Mouse (Mus musculus) limb, embryonic 13.5 days (tissue): ENCODE data around the gene Phc1. TPM values are rescaled to one million over a fixed set of nuclear protein-coding genes. Genes with fewer than 3 reads are reported as not detected.
"Not testable (repeated sequence)": the region's sequence is repeated elsewhere in the genome, so short reads cannot be mapped to it uniquely, and the experiment has no call there.

Source experiments
- ATAC-seq: fragments of 200-750 bp; cut with Nextera tagmentation; 2 replicates; pipeline ENCODE4 v1.8.0; 2017; ENCODE audit warnings: low read depth, moderate number of reproducible peaks, moderate TSS enrichment; ENCODE audit not compliant: low FRiP score
- H3K27ac ChIP-seq: fragments of 300-500 bp; sonication (generic); 2 replicates; pipeline ENCODE4 v1.5.1; 2015; ENCODE audit warnings: inconsistent platforms, mild to moderate bottlenecking, moderate library complexity
- H3K27me3 ChIP-seq: fragments of 300-500 bp; sonication (generic); 2 replicates; pipeline ENCODE4 v1.6.1; 2015; ENCODE audit warnings: mild to moderate bottlenecking, inconsistent platforms
- H3K36me3 ChIP-seq: fragments of 300-500 bp; sonication (generic); 2 replicates; pipeline ENCODE4 v1.6.1; 2015; ENCODE audit warnings: inconsistent platforms, mild to moderate bottlenecking, moderate library complexity
- H3K4me1 ChIP-seq: fragments of 300-500 bp; sonication (generic); 2 replicates; pipeline ENCODE4 v1.6.1; 2015; ENCODE audit warnings: inconsistent platforms
- H3K4me2 ChIP-seq: fragments of 300-500 bp; sonication (generic); replicated peaks from 2 replicates; pipeline ENCODE4 v1.6.1; 2015; ENCODE audit warnings: inconsistent platforms, mild to moderate bottlenecking, moderate library complexity
- H3K4me3 ChIP-seq: fragments of 300-500 bp; sonication (generic); 2 replicates; pipeline ENCODE4 v1.5.1; 2015; ENCODE audit warnings: moderate library complexity, mild to moderate bottlenecking, inconsistent platforms
- H3K9ac ChIP-seq: fragments of 300-500 bp; sonication (generic); 2 replicates; pipeline ENCODE4 v1.6.1; 2015; ENCODE audit warnings: mild to moderate bottlenecking, inconsistent platforms
- H3K9me3 ChIP-seq: fragments of 300-500 bp; sonication (generic); 2 replicates; pipeline ENCODE4 v1.6.1; 2016; ENCODE audit warnings: inconsistent platforms
- WGBS: fragments of 180-500 bp; shearing (Covaris S2); methylation state at CpG from one replicate; pipeline ENCODE4 v1.1.7; 2015; 5-methylcytosine and 5-hydroxymethylcytosine counted together
- polyA plus RNA-seq: library from polyadenylated mRNA; unstranded; fragments of >200 nt; fragmentation: Nextera tagmentation; extraction: Ambion mirVana; gene quantifications from 2 replicates; pipeline ENCODE4 v1.2.1, GENCODE M21; 2015

The Phc1 gene
- polyA plus RNA-seq, 1 experiment from 2014 or later: 28.4 TPM

DNA sequence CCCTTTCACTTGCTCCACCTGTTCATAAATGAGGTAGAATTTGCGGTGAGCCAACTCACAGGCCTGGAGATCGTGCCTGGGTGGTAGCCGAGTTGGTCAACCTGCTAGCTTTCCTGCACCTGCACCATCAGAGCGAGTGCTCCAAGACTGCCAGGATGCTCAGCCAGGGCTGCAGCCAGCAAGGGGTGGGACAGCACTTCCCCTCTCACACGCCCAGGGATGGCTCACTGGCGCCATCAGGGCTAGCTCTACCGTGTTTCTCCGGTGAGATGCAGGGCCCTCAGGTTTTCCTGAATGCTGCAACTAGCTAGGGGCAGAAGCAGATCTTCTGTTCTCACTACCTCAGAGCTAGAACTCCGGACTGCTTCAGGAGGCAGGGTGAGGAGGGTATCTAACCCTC, 15.5 kb upstream of the Phc1 start:
- H3K9ac ChIP-seq: no peak overlapping the region
- no peaks in the 10 kb centered on the region for H3K9me3 ChIP-seq
- H3K36me3 ChIP-seq: no peaks in the 10 kb centered on the region
- no peak overlapping the region for H3K27ac ChIP-seq
- H3K4me2 ChIP-seq: no peak overlapping the region
- 53% methylated on average over 9 of the region's 9 CpGs for WGBS
- H3K4me1 ChIP-seq: no peaks in the 10 kb centered on the region
- no peak overlapping the region for H3K4me3 ChIP-seq
- H3K27me3 ChIP-seq: no peaks in the 10 kb centered on the region
- no peak for ATAC-seq

DNA sequence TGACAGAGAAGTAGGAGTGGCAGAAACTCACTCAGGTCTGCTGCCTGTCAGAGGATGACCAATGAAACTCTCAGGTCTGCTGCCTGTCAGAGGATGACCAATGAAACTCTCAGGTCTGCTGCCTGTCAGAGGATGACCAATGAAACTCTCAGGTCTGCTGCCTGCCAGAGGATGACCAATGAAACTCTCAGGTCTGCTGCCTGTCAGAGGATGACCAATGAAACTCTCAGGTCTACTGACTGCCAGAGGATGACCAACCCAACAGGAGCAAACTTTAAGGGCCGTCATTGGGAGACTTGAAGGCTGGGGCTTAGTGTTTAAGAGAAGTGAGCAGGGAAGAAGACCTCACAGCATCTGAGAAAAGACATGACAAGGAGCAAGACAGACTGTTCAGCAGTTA, 7.0 kb upstream of the Phc1 start:
- not testable (repeated sequence) for H3K27me3 ChIP-seq, ATAC-seq, H3K9me3 ChIP-seq, H3K4me2 ChIP-seq, H3K4me1 ChIP-seq, H3K9ac ChIP-seq, H3K27ac ChIP-seq, H3K36me3 ChIP-seq, H3K4me3 ChIP-seq
- WGBS: 56% methylated on average over 1 of the region's 1 CpGs

DNA sequence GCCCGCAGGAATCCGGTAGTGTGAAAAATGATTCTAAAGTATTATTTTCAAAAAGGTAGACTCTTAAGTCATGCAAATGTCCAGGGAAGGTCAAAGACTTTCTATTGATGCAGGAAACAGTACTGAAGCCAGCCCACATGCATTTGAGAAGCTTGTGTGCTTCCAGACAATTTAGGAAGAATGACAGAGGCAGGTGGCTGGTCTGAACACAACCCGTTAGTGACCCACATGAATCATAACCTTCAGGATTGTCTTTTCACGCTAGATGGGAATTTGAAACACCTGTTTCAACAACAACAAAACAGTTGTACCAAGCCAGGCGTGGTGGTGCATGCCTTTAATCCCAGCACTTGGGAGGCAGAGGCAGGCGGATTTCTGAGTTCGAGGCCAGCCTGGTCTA, 6.0 kb upstream of the Phc1 start:
- no peak overlapping the region for H3K27ac ChIP-seq
- WGBS: 76% methylated on average over 7 of the region's 7 CpGs
- no peak overlapping the region for H3K9ac ChIP-seq
- no peak for ATAC-seq
- H3K4me2 ChIP-seq: no peak overlapping the region
- H3K9me3 ChIP-seq: no peaks in the 10 kb centered on the region
- H3K4me1 ChIP-seq: no peaks in the 10 kb centered on the region
- H3K4me3 ChIP-seq: no peak overlapping the region
- H3K36me3 ChIP-seq: no peaks in the 10 kb centered on the region
- H3K27me3 ChIP-seq: no peaks in the 10 kb centered on the region

DNA sequence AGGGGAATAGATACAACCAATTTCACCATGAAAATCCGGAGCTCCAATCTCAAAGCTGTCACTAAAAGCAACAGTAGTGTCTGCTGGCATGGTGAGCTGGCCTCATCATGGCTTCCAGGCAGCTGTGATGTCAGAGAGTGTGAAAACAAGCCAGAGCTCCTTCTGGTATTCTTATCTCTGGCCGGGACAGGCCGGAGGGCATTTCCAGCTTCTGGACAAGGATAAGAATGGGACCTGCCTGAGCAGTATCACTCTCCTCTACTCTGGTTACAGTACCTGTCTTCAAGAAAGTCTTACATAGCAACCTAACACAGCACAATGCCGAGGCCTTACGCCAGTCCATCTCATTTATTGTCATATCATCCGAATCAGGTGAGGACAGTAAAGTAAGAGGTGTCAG, 5.4 kb upstream of the Phc1 start:
- no peaks in the 10 kb centered on the region for H3K27me3 ChIP-seq
- no peaks in the 10 kb centered on the region for H3K9me3 ChIP-seq
- H3K4me3 ChIP-seq: no peak overlapping the region
- no peaks in the 10 kb centered on the region for H3K36me3 ChIP-seq
- no peak overlapping the region for H3K27ac ChIP-seq
- no peak overlapping the region for H3K4me2 ChIP-seq
- 83% methylated on average over 6 of the region's 6 CpGs for WGBS
- peaks cover 4% of the 10 kb centered on the region; the same call in 1 of the 2 replicates for H3K4me1 ChIP-seq
- no peak for ATAC-seq
- H3K9ac ChIP-seq: 0 out of 2 replicates have a peak overlapping the region, but pooled peaks have one; percentile 13

DNA sequence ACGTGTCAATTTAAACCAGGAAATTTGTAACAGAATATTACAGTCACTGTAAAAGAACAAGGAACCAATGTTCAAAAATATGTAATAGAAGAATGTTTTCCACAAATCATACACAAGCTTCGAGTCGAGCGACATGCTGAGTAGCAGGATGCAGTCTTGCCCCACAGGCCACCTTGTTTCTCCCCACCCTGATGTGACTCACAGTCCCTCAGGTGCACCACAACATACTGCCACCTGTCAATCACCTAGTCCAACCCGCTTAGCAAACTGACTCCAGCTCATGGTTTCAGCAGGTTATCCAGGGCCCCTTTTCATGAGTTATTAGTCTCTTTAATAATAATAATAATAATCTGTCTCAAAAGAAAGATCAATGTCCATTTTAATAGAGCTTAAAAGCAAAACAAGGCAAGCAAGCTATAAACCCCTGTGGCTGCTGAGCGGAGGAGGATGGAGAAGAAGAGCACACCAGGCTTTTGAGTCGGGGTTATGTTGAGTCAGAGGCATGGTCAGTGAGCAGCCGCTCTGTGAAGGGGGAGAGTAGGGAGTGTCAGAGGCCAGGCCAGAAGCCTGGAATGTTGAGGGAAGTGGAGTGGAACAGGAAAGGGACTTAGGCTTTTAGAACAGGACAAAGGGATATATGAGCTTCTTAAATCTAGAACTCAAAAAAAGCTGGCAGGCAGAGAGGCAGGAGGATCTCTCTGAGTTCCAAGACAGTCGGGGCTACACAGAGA, 4.2 kb upstream of the Phc1 start:
- Histone ChIP-seq H3K9ac (no peak overlapping the region), H3K27me3 (no peaks in the 10 kb centered on the region), H3K4me1 (peaks cover 6% of the 10 kb centered on the region; the same call in 1 of the 2 replicates), H3K27ac (no peak overlapping the region), H3K9me3 (no peaks in the 10 kb centered on the region), H3K36me3 (no peaks in the 10 kb centered on the region), H3K4me2 (no peak overlapping the region), H3K4me3 (no peak overlapping the region)
- ATAC-seq: no peak
- 61% methylated on average over 9 of the region's 9 CpGs for WGBS

DNA sequence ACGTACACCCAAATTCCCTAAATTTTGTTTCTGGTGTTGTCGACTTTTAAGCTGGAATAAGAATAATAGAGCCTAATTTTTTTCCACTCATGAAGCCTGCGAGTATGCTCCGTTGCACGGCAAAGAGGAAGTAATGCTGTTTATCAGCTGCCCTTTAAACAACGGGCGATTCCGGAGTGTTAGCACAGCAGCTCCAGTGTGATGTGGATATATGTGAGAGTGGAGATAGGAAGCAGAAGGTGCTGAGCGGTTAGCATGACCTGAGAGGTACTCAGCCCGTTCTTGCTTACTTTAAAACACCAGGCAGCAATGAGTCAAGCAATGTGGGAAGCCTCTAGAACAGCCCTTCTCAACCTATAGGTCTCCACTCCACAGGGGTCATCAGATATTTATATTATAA, 3.4 kb upstream of the Phc1 start:
- Histone ChIP-seq H3K4me2 (no peak overlapping the region), H3K36me3 (no peaks in the 10 kb centered on the region), H3K4me1 (peaks cover 9% of the 10 kb centered on the region), H3K4me3 (no peak overlapping the region), H3K9me3 (no peaks in the 10 kb centered on the region), H3K27me3 (no peaks in the 10 kb centered on the region), H3K27ac (no peak overlapping the region), H3K9ac (no peak overlapping the region)
- ATAC-seq: no peak
- WGBS: 62% methylated on average over 10 of the region's 10 CpGs

DNA sequence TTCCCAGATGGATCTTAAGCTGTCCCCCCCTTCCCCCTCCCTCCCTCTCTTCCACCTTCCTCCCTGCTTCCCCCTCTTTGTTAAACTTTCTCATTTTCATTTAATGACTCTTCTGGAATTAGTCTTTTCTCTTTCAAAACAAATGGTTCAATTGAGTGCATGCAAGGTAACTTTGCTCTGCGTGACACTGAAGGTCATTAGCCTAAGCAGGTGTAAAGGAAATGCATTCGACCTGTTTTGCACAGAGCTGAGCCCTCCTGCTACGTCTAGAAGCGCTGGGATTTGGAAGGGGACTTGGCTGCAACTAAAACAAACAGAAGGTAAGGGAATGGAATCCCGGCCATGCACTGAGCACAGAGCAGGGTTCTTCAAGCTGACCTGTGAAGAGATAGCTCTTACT, 1.8 kb upstream of the Phc1 start:
- no peaks in the 10 kb centered on the region for H3K36me3 ChIP-seq
- WGBS: 17% methylated on average over 5 of the region's 5 CpGs
- H3K9ac ChIP-seq: no peak overlapping the region
- no peak overlapping the region for H3K4me2 ChIP-seq
- H3K4me3 ChIP-seq: no peak overlapping the region
- no peaks in the 10 kb centered on the region for H3K27me3 ChIP-seq
- no peak overlapping the region for H3K27ac ChIP-seq
- ATAC-seq: no peak
- no peaks in the 10 kb centered on the region for H3K9me3 ChIP-seq
- H3K4me1 ChIP-seq: peaks cover 23% of the 10 kb centered on the region

DNA sequence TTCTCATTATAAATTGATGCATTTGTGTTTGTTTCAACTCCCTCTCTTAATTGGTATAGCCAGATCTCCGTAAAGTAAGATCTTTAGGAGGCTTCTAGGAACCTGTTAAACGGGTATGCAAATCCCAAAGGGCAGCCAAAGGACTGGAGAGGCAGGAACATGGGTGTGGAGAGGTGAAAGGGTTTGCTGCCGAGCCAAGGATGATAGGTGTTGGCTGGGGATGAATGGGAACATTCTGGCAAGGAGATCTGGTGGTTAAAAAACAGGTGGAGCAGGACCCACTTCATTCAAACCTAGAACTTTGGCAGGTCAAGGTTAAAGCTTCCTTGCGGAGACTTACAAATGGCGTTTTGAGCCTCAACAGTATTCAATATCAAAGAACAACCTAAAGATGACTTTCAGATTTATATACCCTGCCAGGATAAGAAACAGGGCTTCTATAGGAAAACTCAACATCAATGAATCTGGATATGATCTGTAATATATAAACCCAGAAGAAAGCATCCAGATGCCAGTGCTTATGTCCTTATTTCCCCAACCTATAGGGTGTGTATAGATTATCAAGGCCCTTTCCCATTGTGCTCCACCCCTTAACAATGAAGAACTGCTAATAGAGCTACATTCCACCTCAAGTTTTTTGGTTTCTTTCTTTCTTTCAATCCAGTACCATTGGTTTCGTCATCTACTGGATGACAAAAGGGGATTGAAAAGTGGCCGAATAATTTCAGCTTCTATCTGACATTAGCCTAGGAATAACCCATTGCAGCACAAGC, 863 bp upstream of the Phc1 start:
- Histone ChIP-seq H3K9ac (no peak overlapping the region), H3K4me2 (peak overlapping the region; percentile 77), H3K4me1 (peaks cover 24% of the 10 kb centered on the region), H3K36me3 (peaks cover 6% of the 10 kb centered on the region), H3K27me3 (no peaks in the 10 kb centered on the region), H3K27ac (no peak overlapping the region), H3K9me3 (no peaks in the 10 kb centered on the region), H3K4me3 (0 out of 2 replicates have a peak overlapping the region, but pooled peaks have one; percentile 63)
- no peak for ATAC-seq
- 40% methylated on average over 7 of the region's 7 CpGs for WGBS

DNA sequence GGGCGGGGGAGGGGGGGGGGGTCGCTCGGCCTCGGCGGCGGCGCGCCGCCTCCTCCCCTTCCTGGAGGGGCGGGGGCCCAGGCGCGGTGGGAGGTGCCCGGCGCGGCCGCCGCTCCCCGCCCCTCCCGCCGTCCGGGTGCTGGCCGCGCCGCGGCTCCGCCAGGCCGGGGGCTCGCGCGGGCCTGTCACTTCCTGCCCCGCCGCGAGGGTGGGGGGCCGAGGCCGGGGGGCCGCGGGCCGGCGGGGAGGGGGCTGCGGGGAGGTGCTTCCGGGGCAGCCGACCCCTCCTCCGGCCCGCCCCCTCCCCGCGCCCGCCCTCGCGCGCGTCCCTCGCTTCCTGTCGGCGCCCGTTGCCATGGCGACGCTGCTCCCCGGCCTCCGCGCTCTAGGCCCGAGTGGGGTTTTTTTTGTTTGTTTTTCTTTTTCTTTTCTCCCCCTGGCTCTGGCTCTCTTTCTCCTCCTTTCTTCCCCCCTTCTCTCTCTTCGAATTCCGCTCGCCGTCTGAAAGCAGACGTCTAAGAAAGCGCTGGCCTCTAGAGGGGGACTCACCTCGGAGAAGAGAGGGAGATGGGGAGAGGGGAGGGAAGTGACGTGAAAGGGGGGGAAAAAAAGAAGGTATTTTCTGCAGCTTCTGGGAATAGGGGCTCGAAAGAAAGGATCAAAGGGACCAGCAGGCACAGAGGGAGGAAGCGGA, 566 bp downstream of the Phc1 start:
- Histone ChIP-seq H3K27me3 (no peaks in the 10 kb centered on the region), H3K9me3 (no peaks in the 10 kb centered on the region), H3K9ac (peak overlapping the region; percentile 79), H3K4me2 (peak overlapping the region; percentile 77), H3K36me3 (peaks cover 12% of the 10 kb centered on the region), H3K4me3 (peak overlapping the region; percentile 63), H3K4me1 (peaks cover 24% of the 10 kb centered on the region), H3K27ac (peak overlapping the region; percentile 98)
- WGBS: 3% methylated on average over 17 of the region's 71 CpGs
- peak; percentile 87 for ATAC-seq

DNA sequence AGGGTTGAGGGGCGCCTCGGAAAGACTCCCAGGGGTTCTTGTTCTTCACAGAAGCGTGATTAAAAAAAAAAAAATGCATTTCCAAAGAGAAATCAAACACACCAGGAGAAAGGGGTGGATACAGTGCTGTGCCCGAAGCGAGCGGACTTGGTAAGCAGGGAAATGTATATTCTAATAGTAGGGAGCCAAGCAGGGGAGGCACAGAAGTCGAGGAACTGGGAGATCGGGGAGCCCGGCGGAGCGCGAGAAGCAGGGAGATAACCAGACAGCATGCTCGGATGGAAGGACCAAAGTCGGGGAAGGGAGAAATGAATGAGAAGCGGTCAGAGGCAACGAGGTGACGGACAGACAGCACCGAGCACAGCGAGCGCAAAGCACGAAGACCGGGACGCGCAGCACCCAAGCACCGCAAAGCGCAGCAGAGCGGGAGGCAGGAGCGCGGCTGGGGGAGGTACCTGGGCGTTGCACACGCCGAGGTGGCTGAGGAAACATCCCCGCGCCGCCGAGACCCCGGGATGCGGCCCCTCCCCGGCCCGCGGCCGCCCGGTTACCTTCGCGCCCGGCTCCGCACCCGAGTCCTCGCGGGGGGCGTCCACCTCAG, 1.2 kb downstream of the Phc1 start:
- peak overlapping the region; percentile 77 for H3K4me2 ChIP-seq
- peak; percentile 82 for ATAC-seq
- WGBS: under 1% methylated on average over 42 of the region's 51 CpGs

DNA sequence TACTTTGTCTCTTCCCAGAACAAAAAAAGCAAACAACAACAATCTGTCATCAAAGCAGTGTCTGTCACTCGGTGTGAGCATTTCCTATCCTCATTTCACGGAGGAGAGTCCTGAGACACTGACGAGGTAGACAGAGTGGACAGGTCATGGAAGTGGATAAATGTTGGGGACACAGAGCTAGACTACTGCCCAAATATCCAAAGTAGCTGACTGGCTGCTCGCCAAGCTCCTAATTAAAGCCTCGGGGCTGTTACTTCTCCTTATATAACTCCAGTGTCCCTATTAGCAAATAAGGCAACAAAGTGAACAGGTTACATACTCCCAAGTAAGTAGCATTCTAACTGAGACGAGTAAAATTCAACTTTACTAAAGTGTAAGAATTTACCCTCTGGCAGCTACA, 2.8 kb downstream of the Phc1 start:
- Histone ChIP-seq H3K27ac (no peak overlapping the region), H3K9me3 (no peaks in the 10 kb centered on the region), H3K4me2 (peak overlapping the region; percentile 14), H3K36me3 (peaks cover 33% of the 10 kb centered on the region), H3K27me3 (no peaks in the 10 kb centered on the region), H3K9ac (no peak overlapping the region), H3K4me3 (no peak overlapping the region), H3K4me1 (peaks cover 24% of the 10 kb centered on the region)
- WGBS: 48% methylated on average over 6 of the region's 6 CpGs
- ATAC-seq: no peak

More for the DNA sequence above, 1.2 kb downstream of the Phc1 start:
- peak overlapping the region; percentile 79 for H3K9ac ChIP-seq
- peaks cover 24% of the 10 kb centered on the region for H3K4me1 ChIP-seq
- H3K4me3 ChIP-seq: peak overlapping the region; percentile 63
- H3K27ac ChIP-seq: peak overlapping the region; percentile 98
- H3K27me3 ChIP-seq: no peaks in the 10 kb centered on the region
- H3K36me3 ChIP-seq: peaks cover 17% of the 10 kb centered on the region
- H3K9me3 ChIP-seq: no peaks in the 10 kb centered on the region
